Mouse (Mus musculus) layer of hippocampus, postnatal 14 days (tissue): ENCODE results near the gene Tnnt2. TPM values are rescaled to one million over a fixed set of nuclear protein-coding genes. Genes with fewer than 3 reads are reported as not detected.

Experiments used
- DNase-seq, 2 experiments: peaks; one replicate each; pipeline ENCODE4 v3.0.0; 2021 to 2022; ENCODE audit warnings: low spot score in 2 of 2, mixed read lengths in 1 of 2
- total RNA-seq, 2 experiments: library from RNA; stranded (reverse); gene quantifications; 2 replicates each; pipeline ENCODE4 v1.2.3; 2021

The Tnnt2 gene
- total RNA-seq, 2 experiments from 2014 or later = 1.3 to 1.6 TPM

GRCm38 (mm10) chr1:135893377-135893776 is 57.2 kb downstream of the Tnnt2 start:
- no peak for DNase-seq

DNA sequence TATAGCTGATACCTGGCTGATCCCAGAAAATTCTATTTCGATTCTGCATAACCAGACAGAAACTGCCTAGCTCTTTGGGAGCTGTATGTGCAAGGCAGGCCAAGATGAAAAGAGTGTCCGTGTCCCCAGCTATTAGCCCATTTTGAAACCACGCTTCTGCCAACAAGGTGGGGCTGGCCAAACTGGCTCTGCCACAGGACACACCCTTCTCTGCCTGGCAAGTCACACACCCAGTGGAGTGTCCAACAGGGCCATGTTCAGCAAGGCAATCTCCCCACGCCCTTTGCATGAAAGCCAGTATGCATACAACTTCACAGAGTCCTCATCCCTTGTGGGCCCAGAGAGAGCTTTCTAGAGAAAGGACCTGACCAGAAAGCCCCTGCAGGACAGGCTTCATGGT is 59.2 kb downstream of the Tnnt2 start:
- DNase-seq = no peak

DNA sequence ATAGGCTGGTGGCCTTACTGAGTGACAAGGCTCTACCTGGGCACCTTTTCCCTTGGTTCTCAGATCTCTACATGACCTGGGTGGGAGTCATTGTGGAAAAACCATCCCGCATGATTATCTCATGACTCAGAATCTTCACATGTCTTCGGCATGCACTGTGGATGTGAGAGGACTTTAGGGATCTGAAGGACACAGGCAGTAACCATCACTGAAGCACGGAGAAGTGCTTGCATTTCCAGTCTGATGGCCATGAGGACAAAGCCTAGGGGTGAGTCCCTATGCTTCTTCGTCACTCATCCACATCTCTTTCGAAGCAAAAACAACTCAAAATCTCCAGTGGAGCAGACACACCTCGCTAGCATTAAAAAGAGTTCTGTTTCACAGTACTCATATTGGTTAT is 63.1 kb downstream of the Tnnt2 start:
- DNase-seq = no peak

- no peak for DNase-seq
Observed at GRCm38 (mm10) chr1:135899991-135900515, 63.9 kb downstream of the Tnnt2 start.

Other genes starting within 250 kb of the Tnnt2 start
- 100 to 1,000 TPM; 161 to 168 TPM for gene Nav1, start 229.1 kb upstream of the Tnnt2 start, total RNA-seq
- gene Csrp1, start 116.3 kb upstream of the Tnnt2 start, total RNA-seq = 100 to 1,000 TPM; 150 to 168 TPM
- 10 to 100 TPM; 16.6 to 18.2 TPM for gene Phlda3, start 70.2 kb upstream of the Tnnt2 start, total RNA-seq
- gene Tnni1, start 56.9 kb upstream of the Tnnt2 start, total RNA-seq = 1 to 10 TPM; 3.6 to 4.9 TPM
- 1 to 10 TPM in 1 of 2 experiments, under 1 TPM in 1; 0.53 to 1.3 TPM for gene Lad1, start 17.8 kb upstream of the Tnnt2 start, total RNA-seq
- gene Pkp1, start 82.9 kb downstream of the Tnnt2 start, total RNA-seq = under 1 TPM in 1 of 2 experiments, not detected in 1; 0.16 TPM
- gene Igfn1, start 170.0 kb downstream of the Tnnt2 start, total RNA-seq = under 1 TPM; 0.19 to 0.62 TPM
- gene Tmem9, start 171.8 kb downstream of the Tnnt2 start, total RNA-seq = 10 to 100 TPM; 81.2 to 81.7 TPM
- gene Ascl5, start 214.4 kb downstream of the Tnnt2 start, total RNA-seq = not detected
- gene Cacna1s, start 216.4 kb downstream of the Tnnt2 start, total RNA-seq = 1 to 10 TPM in 1 of 2 experiments, under 1 TPM in 1; 0.97 to 2.1 TPM